Mouse (Mus musculus): ENCODE measurements around the gene Apoa4. TPM values are rescaled to one million over a fixed set of nuclear protein-coding genes. Genes with fewer than 3 reads are reported as not detected.

The Apoa4 gene
- polyA plus RNA-seq (2015; fragmentation: Illumina TruSeq; extraction: RNeasy Lipid Tissue Mini Kit (QIAGEN cat#74804); ENCODE audit: low read depth, low replicate concordance): not detected

GRCm38 (mm10) chr9:46240526-46241153, at the start of gene Apoa4:
Gene Apoa4, plus strand, starts transcription at chr9:46240696.

DNA sequence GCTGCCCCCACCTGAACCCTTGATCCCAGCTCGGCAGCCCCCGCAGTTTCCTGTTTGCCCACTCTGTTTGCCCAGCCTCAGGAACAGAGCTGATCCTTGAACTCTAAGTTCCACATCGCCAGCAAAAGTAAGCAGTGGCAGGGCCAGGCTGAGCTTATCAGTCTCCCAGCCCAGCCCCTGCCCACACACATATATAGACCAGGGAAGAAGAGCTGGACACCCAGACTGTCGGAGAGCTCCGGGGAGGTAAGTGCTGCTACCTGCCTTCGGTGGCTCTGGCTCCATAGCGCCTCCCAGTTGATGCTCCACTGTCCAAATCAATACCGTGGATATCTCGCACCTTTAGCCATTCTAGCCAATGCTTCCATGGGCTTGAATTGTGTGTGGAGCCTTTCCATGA, 12.0 kb upstream of the Apoa4 start, which contains the start of gene Apoa1:
Gene Apoa1 (plus strand): TSS at position 90 of the 400 bp plus-strand sequence.

GRCm38 (mm10) chr9:46235596-46235648, 5.1 kb upstream of the Apoa4 start, which contains the start of gene Apoc3:
Gene Apoc3, minus strand, starts transcription at chr9:46235636.

GRCm38 (mm10) chr9:46268343-46268873, 27.9 kb downstream of the Apoa4 start, which contains the start of gene Apoa5:
Gene Apoa5, plus strand, starts transcription at chr9:46268633.

DNA sequence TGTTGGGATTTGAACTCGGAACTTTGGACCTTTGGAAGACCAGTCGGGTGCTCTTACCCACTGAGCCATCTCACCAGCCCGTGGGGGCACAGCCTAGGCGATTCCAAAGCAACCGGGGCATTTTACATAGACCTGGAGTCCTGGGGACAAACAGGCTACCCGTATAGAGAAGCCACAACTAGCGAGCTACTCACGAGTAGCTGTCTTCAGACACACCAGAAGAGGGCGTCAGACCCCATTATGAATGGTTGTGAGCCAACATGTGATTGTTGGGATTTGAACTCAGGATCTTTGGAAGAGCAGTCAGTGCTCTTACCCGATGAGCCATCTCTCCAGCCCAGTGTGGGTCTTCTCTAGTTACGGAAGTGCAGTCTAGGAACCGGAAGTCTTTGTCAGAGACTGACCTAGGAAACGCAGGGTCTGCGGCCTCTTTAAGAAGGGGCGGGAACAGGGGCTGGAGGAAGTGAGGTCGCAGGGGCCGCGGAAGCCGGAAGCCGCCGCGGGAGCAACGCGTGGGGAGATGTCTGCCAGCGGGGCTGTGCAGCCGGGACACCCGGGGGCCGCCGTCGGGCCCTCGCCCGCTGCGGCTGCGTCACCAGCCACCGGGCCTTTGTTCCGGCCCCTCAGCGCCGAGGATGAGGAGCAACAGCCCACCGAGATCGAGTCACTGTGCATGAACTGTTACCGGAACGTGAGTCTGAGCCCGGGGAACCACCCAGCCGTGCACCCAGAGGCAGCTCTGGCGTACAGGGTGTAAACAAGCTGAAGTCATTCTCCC, 32.4 kb downstream of the Apoa4 start, which contains the start of gene Zpr1:
Gene Zpr1 (plus strand): TSS at position 388 of the 778 bp plus-strand sequence.

GRCm38 (mm10) chr9:46282631-46283436, 42.3 kb downstream of the Apoa4 start, which contains the start of gene Bud13:
Gene Bud13, plus strand, starts transcription at chr9:46283008.

Other genes with a start within 250 kb of the Apoa4 start
- gene Pafah1b2, start 228.0 kb upstream of the Apoa4 start, polyA plus RNA-seq (2015; fragmentation: Illumina TruSeq; extraction: RNeasy Lipid Tissue Mini Kit (QIAGEN cat#74804); ENCODE audit: low read depth, low replicate concordance): 142 TPM
- gene Sik3, start 227.9 kb upstream of the Apoa4 start, polyA plus RNA-seq (2015; fragmentation: Illumina TruSeq; extraction: RNeasy Lipid Tissue Mini Kit (QIAGEN cat#74804); ENCODE audit: low read depth, low replicate concordance): 82.3 TPM
- 2.0 TPM for gene Apoa1, start 12.1 kb upstream of the Apoa4 start, polyA plus RNA-seq (2015; fragmentation: Illumina TruSeq; extraction: RNeasy Lipid Tissue Mini Kit (QIAGEN cat#74804); ENCODE audit: low read depth, low replicate concordance)
- 1.6 TPM for gene Apoc3, start 5.1 kb upstream of the Apoa4 start, polyA plus RNA-seq (2015; fragmentation: Illumina TruSeq; extraction: RNeasy Lipid Tissue Mini Kit (QIAGEN cat#74804); ENCODE audit: low read depth, low replicate concordance)
- not detected for gene Apoa5, start 27.9 kb downstream of the Apoa4 start, polyA plus RNA-seq (2015; fragmentation: Illumina TruSeq; extraction: RNeasy Lipid Tissue Mini Kit (QIAGEN cat#74804); ENCODE audit: low read depth, low replicate concordance)
- gene Zpr1, start 32.4 kb downstream of the Apoa4 start, polyA plus RNA-seq (2015; fragmentation: Illumina TruSeq; extraction: RNeasy Lipid Tissue Mini Kit (QIAGEN cat#74804); ENCODE audit: low read depth, low replicate concordance): 35.5 TPM
- gene Bud13, start 42.3 kb downstream of the Apoa4 start, polyA plus RNA-seq (2015; fragmentation: Illumina TruSeq; extraction: RNeasy Lipid Tissue Mini Kit (QIAGEN cat#74804); ENCODE audit: low read depth, low replicate concordance): 6.8 TPM
- not detected for gene 4931429L15Rik, start 79.3 kb downstream of the Apoa4 start, polyA plus RNA-seq (2015; fragmentation: Illumina TruSeq; extraction: RNeasy Lipid Tissue Mini Kit (QIAGEN cat#74804); ENCODE audit: low read depth, low replicate concordance)